23 mouse cellular contexts compared by ENCODE assay signal in the genomic region with DNA sequence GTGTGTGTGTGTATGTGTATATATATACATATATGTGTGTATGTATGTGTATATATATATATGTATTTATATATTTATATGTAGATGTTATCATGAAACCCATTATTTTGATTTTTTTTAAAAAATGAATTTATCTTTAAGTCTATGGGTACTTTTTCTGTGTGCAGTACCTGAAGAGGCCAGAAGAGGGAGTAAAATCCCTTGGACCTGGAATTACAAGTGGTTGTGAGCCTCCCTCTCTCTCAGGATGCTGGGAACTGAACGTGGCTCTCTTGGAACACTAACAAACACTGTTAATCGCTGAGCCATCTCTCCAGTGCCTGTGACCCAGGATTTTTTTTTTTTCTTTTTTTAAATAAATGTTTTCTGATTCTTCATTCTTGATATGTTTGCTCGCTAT. TPM values are rescaled to one million over a fixed set of nuclear protein-coding genes. Genes with fewer than 3 reads are reported as not detected.
DNase-seq lines count a peak whose midpoint lies in the region; ATAC-seq and TF ChIP-seq lines count a peak whose summit lies in the region.
"Had no signal": no experiment of that assay in that cellular context is flagged by ENCODE, and none has a peak within 500 bp of the region (broad histone marks: within the 10 kb centered on the region; RNA-seq: fewer than 3 reads in every experiment).

No protein-coding gene starts in this region.

- WGBS in hindbrain, embryonic 11.5 days: 85% methylated on average over 3 of the region's 3 CpGs
- WGBS in hindbrain, embryonic 12.5 days: 82% methylated on average over 3 of the region's 3 CpGs
- 74% methylated on average over 3 of the region's 3 CpGs for WGBS in liver, postnatal 0 days (ENCODE audit: insufficient replicate concordance)
- 66% methylated on average over 3 of the region's 3 CpGs for whole genome bisulfite sequencing in liver, embryonic 11.5 days
- WGBS in stomach, postnatal 0 days: 77% methylated on average over 3 of the region's 3 CpGs

- no peak overlapping the region for H3K27ac ChIP-seq in hindbrain, embryonic 11.5 days (ENCODE audit: low read depth, low read length)
- H3K27ac ChIP-seq in hindbrain, embryonic 12.5 days: no peak overlapping the region
- no peak overlapping the region for H3K27ac ChIP-seq in liver, postnatal 0 days (ENCODE audit: low read depth)
- H3K27ac ChIP-seq in liver, embryonic 11.5 days (ENCODE audit: low read depth, low read length): no peak overlapping the region
- no peak overlapping the region for H3K27ac ChIP-seq in ES-Bruce4 (ENCODE audit: insufficient read depth, low read length)
- H3K27ac ChIP-seq in stomach, postnatal 0 days (replicated peaks): no peak overlapping the region
- H3K27ac ChIP-seq: embryonic facial prominence, embryonic 13.5 days; hindbrain, embryonic 14.5 days; limb, embryonic 13.5 days had no signal

- H3K36me3 ChIP-seq in hindbrain, embryonic 11.5 days (ENCODE audit: control insufficient read depth, insufficient read depth, low read length): no peaks in the 10 kb centered on the region
- no peaks in the 10 kb centered on the region for H3K36me3 ChIP-seq in hindbrain, embryonic 12.5 days
- H3K36me3 ChIP-seq in liver, postnatal 0 days (replicated peaks; ENCODE audit: insufficient read depth, low read length): no peaks in the 10 kb centered on the region
- H3K36me3 ChIP-seq in liver, embryonic 11.5 days (ENCODE audit: control insufficient read depth, insufficient read depth, low read length): no peaks in the 10 kb centered on the region
- H3K36me3 ChIP-seq in ES-Bruce4 (ENCODE audit: control insufficient read depth, insufficient read depth, low read length, poor library complexity, severe bottlenecking): no peaks in the 10 kb centered on the region
- no peaks in the 10 kb centered on the region for H3K36me3 ChIP-seq in stomach, postnatal 0 days (ENCODE audit: control insufficient read depth, insufficient read depth, low read length)
- H3K36me3 ChIP-seq: embryonic facial prominence, embryonic 13.5 days; limb, embryonic 13.5 days had no signal

- 0 out of 2 replicates have a peak, but pooled peaks have one; percentile 31 for TF ChIP-seq CTCF in liver, postnatal 0 days (IDR thresholded peaks at IDR 0.05; ENCODE audit: low read depth)
- peak; percentile 2 for TF ChIP-seq CTCF in ES-Bruce4 (IDR thresholded peaks at IDR 0.05; ENCODE audit: low read depth, low read length)
- peak; percentile 33 for TF ChIP-seq CTCF in stomach, postnatal 0 days (IDR thresholded peaks at IDR 0.05; ENCODE audit: low read depth)

- H3K4me3 ChIP-seq in hindbrain, embryonic 11.5 days (ENCODE audit: low read depth, low read length): no peak overlapping the region
- no peak overlapping the region for H3K4me3 ChIP-seq in hindbrain, embryonic 12.5 days
- no peak overlapping the region for H3K4me3 ChIP-seq in liver, postnatal 0 days (ENCODE audit: low read depth, low read length)
- no peak overlapping the region for H3K4me3 ChIP-seq in liver, embryonic 11.5 days (ENCODE audit: low read depth, low read length)
- H3K4me3 ChIP-seq in ES-Bruce4 (ENCODE audit: low read depth, low read length): no peak overlapping the region
- H3K4me3 ChIP-seq in stomach, postnatal 0 days (ENCODE audit: low read depth, low read length): no peak overlapping the region
- H3K4me3 ChIP-seq: embryonic facial prominence, embryonic 13.5 days; limb, embryonic 13.5 days had no signal

- no peak for TF ChIP-seq POLR2A in ES-Bruce4 (IDR thresholded peaks at IDR 0.05; ENCODE audit: insufficient read depth, low read length)

- no peak overlapping the region for H3K4me2 ChIP-seq in hindbrain, embryonic 11.5 days (replicated peaks; ENCODE audit: low read depth, low read length)
- H3K4me2 ChIP-seq in hindbrain, embryonic 12.5 days (replicated peaks): no peak overlapping the region
- no peak overlapping the region for H3K4me2 ChIP-seq in liver, postnatal 0 days (ENCODE audit: low read depth, low read length)
- no peak overlapping the region for H3K4me2 ChIP-seq in liver, embryonic 11.5 days
- H3K4me2 ChIP-seq in stomach, postnatal 0 days (replicated peaks; ENCODE audit: low read depth): no peak overlapping the region
- H3K4me2 ChIP-seq: embryonic facial prominence, embryonic 13.5 days; heart, embryonic 11.5 days; hindbrain, embryonic 14.5 days; limb, embryonic 13.5 days had no signal

- no peak overlapping the region for H3K9ac ChIP-seq in hindbrain, embryonic 11.5 days (ENCODE audit: low read depth, low read length)
- H3K9ac ChIP-seq in hindbrain, embryonic 12.5 days: no peak overlapping the region
- H3K9ac ChIP-seq in liver, postnatal 0 days (replicated peaks): no peak overlapping the region
- no peak overlapping the region for H3K9ac ChIP-seq in liver, embryonic 11.5 days (ENCODE audit: low read depth, low read length)
- no peak overlapping the region for H3K9ac ChIP-seq in ES-Bruce4 (ENCODE audit: low read depth, poor library complexity, severe bottlenecking)
- H3K9ac ChIP-seq in stomach, postnatal 0 days (ENCODE audit: low read length): no peak overlapping the region
- H3K9ac ChIP-seq: embryonic facial prominence, embryonic 13.5 days; hindbrain, embryonic 14.5 days; limb, embryonic 13.5 days had no signal

- ATAC-seq in hindbrain, embryonic 11.5 days (ENCODE audit: low FRiP score): no peak
- ATAC-seq in hindbrain, embryonic 12.5 days (ENCODE audit: low FRiP score): no peak
- ATAC-seq in liver, postnatal 0 days: no peak
- no peak for ATAC-seq in liver, embryonic 11.5 days (replicated peaks; ENCODE audit: low FRiP score)
- ATAC-seq in stomach, postnatal 0 days (ENCODE audit: low FRiP score, low TSS enrichment): no peak
- ATAC-seq: forebrain, embryonic 14.5 days had no signal

- no peaks in the 10 kb centered on the region for H3K27me3 ChIP-seq in hindbrain, embryonic 11.5 days (ENCODE audit: control insufficient read depth, insufficient read depth, low read length)
- H3K27me3 ChIP-seq in hindbrain, embryonic 12.5 days: no peaks in the 10 kb centered on the region
- H3K27me3 ChIP-seq in liver, postnatal 0 days (ENCODE audit: insufficient read depth, low read length): no peaks in the 10 kb centered on the region
- no peaks in the 10 kb centered on the region for H3K27me3 ChIP-seq in liver, embryonic 11.5 days (replicated peaks; ENCODE audit: control insufficient read depth, insufficient read depth, low read length)
- H3K27me3 ChIP-seq in ES-Bruce4 (ENCODE audit: control insufficient read depth, insufficient read depth, low read length, poor library complexity, severe bottlenecking): no peaks in the 10 kb centered on the region
- H3K27me3 ChIP-seq in stomach, postnatal 0 days (ENCODE audit: control insufficient read depth, insufficient read depth, low read length): no peaks in the 10 kb centered on the region
- H3K27me3 ChIP-seq: limb, embryonic 13.5 days had no signal

- no peak for TF ChIP-seq EP300 in liver, postnatal 0 days (IDR thresholded peaks at IDR 0.05; ENCODE audit: low read depth)
- no peak for TF ChIP-seq EP300 in ES-Bruce4 (IDR thresholded peaks at IDR 0.05; ENCODE audit: insufficient read depth, low read depth, low read length)
- no peak for TF ChIP-seq EP300 in stomach, postnatal 0 days (optimal IDR thresholded peaks at IDR 0.05)

- DNase-seq in hindbrain, embryonic 11.5 days (ENCODE audit: low spot score): peak; percentile 22
- no peak for DNase-seq in liver, postnatal 0 days
- DNase-seq in liver, embryonic 11.5 days (ENCODE audit: low spot score): no peak
- no peak for DNase-seq in stomach, postnatal 0 days (ENCODE audit: low spot score)
- DNase-seq in right cerebral cortex, postnatal 10 days (ENCODE audit: low spot score in 2 of 2): no peak
- DNase-seq: adrenal gland, postnatal 25 days; cerebellum, adult 11-12 months; cerebellum, postnatal 14 days; heart, postnatal 10 days; kidney, adult 9 months; kidney, postnatal 36 days; lung, postnatal 4 days; thymus, postnatal 25 days had no signal

- H3K9me3 ChIP-seq in hindbrain, embryonic 11.5 days (ENCODE audit: control insufficient read depth, low read length): no peaks in the 10 kb centered on the region
- no peaks in the 10 kb centered on the region for H3K9me3 ChIP-seq in hindbrain, embryonic 12.5 days (replicated peaks)
- no peaks in the 10 kb centered on the region for H3K9me3 ChIP-seq in liver, postnatal 0 days (ENCODE audit: low read length)
- no peaks in the 10 kb centered on the region for H3K9me3 ChIP-seq in liver, embryonic 11.5 days (ENCODE audit: control insufficient read depth, low read length)
- no peaks in the 10 kb centered on the region for H3K9me3 ChIP-seq in ES-Bruce4 (replicated peaks; ENCODE audit: control insufficient read depth, insufficient read depth, low read length, poor library complexity, severe bottlenecking)
- H3K9me3 ChIP-seq in stomach, postnatal 0 days (ENCODE audit: control insufficient read depth, low read length): no peaks in the 10 kb centered on the region
- H3K9me3 ChIP-seq: embryonic facial prominence, embryonic 13.5 days; limb, embryonic 13.5 days had no signal

- no peaks in the 10 kb centered on the region for H3K4me1 ChIP-seq in hindbrain, embryonic 11.5 days (replicated peaks; ENCODE audit: control insufficient read depth, insufficient read depth, low read length)
- 0 out of 2 replicates have a peak, but pooled peaks cover 3% of the 10 kb centered on the region for H3K4me1 ChIP-seq in hindbrain, embryonic 12.5 days
- H3K4me1 ChIP-seq in liver, postnatal 0 days (ENCODE audit: insufficient read depth): no peaks in the 10 kb centered on the region
- no peaks in the 10 kb centered on the region for H3K4me1 ChIP-seq in liver, embryonic 11.5 days (replicated peaks; ENCODE audit: control insufficient read depth, insufficient read depth, low read length)
- no peaks in the 10 kb centered on the region for H3K4me1 ChIP-seq in ES-Bruce4 (ENCODE audit: control insufficient read depth, insufficient read depth, low read length)
- no peaks in the 10 kb centered on the region for H3K4me1 ChIP-seq in stomach, postnatal 0 days (replicated peaks; ENCODE audit: control insufficient read depth, insufficient read depth)

RNA-seq across cellular contexts. Expression of a gene that starts 58.6 kb away (rescaled TPM):
- polyA plus RNA-seq in hindbrain, embryonic 11.5 days (2014; fragmentation: Nextera tagmentation; extraction: Ambion mirVana): 0.15 TPM in 1 of 2 replicates, not detected in the other
- polyA plus RNA-seq in hindbrain, embryonic 12.5 days (2016; fragmentation: Nextera tagmentation; extraction: Ambion mirVana): not detected in 2 replicates
- not detected in 2 replicates for polyA plus RNA-seq in liver, postnatal 0 days (2015; fragmentation: Nextera tagmentation; extraction: Ambion mirVana)
- polyA plus RNA-seq in liver, embryonic 11.5 days (2014; fragmentation: Nextera tagmentation; extraction: Ambion mirVana): not detected in 2 replicates
- not detected in 2 replicates for polyA plus RNA-seq in ES-Bruce4 (2011; ENCODE audit: insufficient read depth, insufficient read length, low read depth, missing spikeins)
- polyA plus RNA-seq in stomach, postnatal 0 days (2015; fragmentation: Nextera tagmentation; extraction: Ambion mirVana): not detected in 2 replicates
- polyA plus RNA-seq: C2C12; embryonic facial prominence, embryonic 13.5 days; forebrain, embryonic 14.5 days; heart, embryonic 11.5 days; hindbrain, embryonic 14.5 days; limb, embryonic 13.5 days; liver, embryonic 16.5 days; small intestine, adult 2 months had no signal
